Mouse (Mus musculus) brain, embryonic 18.5 days (tissue): Measurements from ENCODE around the gene Nek6.
A peak's percentile ranks its signal among the peaks of the same experiment; 100 is the strongest.

ENCODE experiments used
- DNase-seq: peaks from one replicate; pipeline ENCODE4 v3.0.0-alpha.2; 2012; ENCODE audit warnings: low read depth, low spot score

Nek6 gene

DNA sequence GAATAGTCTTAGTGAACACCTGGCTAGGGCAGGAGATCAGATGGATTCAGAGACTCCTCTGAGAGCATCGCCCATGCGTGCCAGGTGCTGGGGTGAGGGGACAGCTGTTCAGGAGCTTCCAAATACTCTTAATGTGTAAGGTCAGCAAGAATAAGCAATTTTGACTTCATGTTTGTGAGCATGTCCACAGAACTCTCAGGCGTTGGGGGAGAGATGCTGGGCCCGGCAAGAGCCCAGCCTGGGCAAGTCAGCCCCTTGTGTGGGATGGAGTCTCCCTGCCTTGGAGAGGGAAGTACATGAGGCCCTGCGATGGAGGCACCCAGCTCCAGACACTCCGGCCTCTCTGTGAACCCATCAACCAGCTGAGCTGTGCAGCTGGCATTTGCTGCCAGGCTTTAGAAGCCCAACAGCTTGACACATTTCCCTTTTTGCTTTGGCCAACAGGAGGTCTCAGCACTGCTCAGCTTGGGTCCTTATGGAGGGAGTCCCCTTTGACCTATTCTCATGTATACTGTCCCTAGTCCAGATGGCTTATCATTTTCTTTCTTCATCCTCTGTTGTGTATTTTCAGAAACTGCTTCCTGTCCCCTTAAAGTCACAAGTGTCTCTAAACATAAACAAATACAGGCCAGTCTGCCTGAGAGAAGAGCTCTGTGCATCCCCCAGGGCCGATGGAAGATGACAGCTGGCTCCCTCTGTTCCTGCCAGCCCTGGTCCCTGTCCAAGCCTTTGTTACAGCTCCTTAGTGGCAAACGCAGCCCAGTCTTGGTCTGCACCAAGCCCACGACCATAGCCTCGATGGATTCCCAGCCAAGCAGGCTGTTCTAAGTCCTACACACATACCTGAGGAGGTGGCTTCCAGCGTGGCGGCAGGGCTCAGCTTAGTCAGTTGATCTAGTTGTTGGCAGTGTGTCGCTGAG, 67.4 kb downstream of the Nek6 start:
- DNase-seq = no peak

DNA sequence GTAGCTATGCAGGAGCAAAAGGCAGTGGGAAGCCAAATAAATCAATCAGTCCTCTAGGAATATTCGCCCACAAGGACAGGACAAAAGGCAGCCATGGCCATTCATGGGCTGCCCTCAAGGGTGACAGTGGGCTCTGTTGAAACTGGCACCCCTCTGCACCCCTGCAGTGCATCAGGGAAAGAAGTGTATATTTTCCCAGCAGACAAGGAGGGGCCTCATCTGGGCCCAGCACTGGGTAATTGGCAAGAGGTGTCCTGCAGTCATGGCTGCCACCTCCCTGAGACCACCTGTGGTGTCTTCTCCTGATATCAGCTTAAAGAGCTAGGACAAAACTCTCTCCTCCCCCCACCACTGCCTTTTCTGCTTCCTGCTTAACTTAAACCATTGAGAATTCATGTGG, 68.1 kb downstream of the Nek6 start:
- DNase-seq = no peak

DNA sequence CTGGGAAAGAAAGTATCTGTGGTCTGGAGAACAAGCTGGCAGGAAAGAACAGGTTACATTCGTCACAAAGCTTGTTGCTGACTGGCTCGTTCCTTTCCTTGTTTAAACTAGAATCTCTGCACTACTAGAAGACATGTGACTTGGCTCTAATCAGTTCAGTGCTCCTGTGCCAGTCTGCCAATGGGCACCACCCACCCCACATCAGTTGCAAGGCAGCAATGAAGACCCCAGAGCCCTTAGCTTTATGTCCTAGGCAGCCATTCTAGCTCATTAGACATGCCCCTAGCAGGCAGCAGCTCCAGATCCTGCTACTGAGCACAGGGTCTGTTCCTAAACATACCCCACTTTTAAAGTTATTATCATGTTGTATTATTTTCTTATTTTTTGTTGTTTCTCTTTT, 72.5 kb downstream of the Nek6 start:
- no peak for DNase-seq

DNA sequence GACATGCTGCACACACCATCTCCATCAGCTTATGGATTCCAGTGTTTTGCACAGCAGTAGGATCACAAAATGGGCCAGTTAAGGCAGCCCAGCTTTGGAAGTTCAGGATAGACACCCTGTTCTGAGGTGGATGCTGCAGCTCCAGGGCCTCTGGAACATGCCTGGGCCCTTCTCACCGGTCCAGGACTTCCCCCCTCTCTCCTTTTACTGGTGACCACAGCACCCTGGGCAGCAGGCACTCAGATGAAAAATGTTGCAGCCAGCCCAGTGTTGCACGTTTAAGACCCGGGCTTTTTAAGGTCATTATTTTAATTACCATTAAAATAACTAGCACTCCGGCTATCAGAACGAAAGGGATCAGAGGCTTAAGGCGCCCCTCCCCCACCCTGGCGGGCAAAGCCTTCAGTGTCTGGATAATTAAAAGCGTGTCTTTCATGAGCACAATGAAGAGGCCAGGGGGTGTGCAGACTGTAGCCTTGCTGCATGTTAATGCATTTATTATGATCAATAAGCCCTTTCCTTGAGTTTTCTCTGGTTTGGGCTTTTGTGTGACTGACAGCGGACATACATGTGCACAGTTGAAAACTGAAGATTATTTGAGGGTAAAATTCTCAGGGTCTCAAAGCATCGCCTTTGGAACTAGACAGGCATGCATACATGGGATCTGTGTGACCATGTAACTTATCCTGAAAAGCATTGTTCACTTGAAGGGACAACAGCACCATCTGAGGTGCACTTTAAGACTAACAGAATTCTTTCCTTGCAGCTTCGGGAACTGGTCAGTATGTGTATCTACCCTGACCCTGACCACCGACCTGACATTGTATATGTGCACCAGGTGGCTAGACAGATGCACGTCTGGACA, 73.3 kb downstream of the Nek6 start:
- no peak for DNase-seq

DNA sequence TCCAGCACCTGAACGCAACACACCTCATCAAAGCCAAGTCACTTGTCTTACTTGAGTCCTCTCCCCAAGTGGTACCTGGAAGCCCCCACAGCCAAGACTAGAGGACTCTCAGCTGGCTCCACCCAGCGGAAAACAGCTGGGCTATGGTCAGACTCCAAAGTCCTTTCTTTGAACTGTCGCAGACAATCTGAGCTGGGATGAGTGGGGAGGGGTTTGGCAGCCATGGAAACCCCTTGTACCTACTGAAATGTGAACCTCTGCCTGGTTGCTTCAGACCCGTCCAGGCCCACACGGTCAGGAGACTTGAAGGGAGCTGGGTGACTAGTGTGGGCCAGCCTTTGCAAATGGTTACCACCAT, 73.9 kb downstream of the Nek6 start:
- no peak for DNase-seq

DNA sequence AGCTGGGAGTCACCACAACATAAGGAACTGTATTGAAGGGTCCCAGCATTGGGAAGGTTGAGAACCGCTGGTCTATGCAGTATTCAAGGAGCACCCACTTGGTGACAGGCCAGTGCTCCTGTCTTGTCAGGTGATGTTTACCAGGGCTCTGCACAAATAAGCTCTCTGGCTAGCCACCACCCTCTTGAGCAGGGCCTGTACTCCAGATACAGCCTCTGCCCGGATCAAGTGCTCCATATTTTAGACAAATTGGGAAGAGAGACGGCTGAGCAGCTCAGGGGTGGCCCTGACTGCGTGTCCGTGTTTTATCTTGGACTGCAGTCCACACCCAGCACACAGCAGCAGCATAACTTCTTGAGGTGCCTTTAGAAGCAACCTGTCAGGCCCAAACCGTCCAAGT, 75.3 kb downstream of the Nek6 start:
- DNase-seq = no peak

DNA sequence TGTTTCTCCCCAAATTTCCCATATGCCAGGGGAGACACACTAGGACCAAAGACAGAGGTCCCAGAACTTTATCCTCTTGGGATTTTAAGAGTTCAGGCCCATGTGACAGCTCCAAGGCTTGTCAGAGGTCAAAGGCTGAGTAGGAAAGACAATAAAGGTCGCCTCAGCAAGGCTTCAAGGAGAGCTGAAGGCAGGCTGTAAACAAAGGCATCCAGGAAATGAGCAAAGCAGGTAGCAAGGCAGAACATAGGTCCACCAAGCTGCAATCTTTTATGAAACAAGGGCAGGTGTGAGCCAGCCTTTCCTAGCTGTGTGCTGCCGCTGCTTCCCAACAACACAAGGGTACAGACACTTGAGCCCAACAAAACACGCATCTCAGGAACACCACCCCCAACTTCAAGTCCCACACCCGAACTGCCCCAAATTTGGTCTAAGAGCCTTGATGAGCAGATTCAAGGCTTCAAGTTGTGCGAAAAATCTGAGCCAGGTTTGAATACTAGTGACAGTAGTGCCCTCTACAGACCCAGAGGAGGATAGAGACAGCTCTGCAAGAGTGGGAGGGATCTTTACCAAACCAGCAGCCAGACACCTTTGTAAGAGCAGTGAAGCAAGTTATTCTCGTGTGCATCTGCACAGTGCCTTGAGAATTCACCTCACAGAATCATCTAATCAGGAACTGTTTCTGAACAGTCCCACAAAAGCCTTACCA, 80.5 kb downstream of the Nek6 start:
- DNase-seq = peak; percentile 47

DNA sequence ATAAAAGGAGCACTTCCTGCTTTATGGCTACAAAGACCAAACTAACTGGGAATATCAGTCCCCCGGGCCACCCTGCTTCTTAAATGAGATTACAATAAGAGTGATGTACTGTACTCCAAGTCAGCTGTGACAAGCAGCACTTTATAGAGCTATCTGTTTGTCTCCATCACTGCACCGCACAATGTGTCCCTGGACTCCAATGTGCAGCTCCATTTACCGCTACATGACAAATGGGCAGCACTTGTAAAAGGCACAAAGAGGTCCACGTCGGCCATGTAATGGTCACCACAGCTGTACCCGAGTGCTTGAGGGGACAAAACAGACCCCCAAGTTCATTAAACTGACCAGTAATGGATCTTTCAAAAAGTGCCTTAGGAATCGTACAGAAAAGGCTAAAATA, 83.4 kb downstream of the Nek6 start:
- no peak for DNase-seq

DNA sequence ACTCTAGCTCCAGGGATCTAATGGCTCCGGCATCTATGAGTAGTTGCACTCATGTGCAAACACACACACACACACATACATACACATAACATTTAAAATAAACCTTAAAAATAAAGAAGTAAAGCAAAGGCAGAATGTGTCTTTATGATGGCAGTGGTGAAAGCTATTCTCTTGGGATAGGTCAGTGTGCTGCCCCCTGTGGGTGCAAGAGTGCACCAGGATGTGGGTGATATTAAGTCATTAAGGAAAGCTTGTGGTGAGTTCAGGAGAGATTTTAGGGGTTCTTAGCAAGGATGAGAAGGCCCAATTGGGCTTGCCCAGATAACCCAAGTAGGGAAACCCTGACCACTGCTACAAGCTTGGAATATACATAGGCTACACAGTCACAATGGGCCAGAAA, 86.5 kb downstream of the Nek6 start:
- DNase-seq = no peak

DNA sequence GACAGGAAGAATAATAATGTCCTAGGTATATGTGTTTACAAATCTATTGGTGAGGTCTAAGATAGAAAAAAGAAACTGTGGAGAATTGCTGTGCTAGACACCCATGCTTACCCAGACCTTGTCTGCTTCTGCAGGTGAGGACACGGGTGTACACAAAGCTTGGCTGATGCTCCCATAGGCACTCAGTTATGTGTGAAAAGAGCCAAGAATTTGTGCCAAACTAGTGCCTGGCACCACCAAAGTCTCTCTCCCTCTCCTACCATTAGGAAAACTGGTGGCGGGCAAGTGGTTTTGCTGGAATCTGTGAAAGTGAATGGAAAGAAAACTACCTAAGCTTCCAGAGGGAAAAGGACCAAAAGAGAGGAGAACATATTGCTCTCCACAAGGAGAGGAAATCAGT, 87.0 kb downstream of the Nek6 start:
- no peak for DNase-seq

DNA sequence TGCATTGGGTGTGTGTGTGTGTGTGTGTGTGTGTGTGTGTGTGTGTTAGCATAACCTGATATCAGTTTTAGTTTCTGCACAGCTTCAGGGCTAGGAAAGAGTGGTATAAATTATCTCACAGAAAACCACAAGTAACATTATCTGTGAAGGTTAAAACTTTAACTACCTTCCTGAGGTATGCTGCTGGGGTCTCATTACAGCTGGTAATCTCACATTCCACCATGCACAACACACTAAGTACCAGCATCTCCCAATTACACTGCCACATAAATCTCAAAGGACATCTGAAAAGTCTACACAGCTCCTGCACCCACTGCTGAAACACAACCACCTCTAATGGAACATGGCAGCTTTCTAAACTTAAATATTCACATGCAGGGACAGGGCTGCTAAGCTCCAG, 89.4 kb downstream of the Nek6 start:
- no peak for DNase-seq

DNA sequence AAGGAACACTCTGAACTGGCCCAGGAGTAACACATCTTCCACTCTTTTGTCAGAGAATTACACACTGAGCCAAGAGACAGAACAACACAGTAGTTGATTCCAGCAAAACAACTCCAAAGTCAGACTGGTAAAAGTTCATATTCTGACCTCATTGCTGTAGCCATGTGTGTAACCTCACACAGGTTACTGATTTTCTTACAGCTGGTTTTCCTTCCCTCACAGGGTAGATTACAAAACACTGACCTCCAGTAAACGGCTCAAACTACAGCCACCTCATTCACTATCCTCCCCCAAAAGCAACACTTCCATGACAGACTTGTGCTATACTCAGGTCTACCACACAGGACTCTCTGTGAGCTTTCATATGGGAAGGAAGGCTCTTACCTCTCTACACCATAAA, 96.3 kb downstream of the Nek6 start:
- DNase-seq = no peak

DNA sequence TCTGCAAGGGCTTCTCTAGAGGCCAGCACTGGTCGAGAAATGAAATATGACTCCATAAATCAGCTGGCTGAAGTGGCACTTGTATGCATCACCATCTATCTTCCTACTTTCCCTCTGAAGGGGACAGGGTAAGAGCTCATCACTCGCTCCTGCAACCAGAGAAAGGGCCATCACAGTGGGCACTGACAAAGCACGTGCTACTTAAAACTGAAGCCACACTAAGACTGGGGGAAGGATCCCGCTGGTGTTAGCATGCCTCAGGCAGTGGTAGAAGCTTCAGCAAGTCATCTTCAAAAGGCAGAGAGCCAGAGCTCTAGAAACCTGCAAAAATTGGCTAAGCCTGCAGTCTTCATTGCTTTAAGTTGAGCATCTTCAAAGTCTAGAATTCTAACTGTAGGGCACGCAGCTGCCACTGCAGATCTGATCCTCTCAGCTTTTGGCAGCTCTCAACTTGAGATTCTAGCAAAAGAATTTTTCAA, 97.4 kb downstream of the Nek6 start:
- no peak for DNase-seq

DNA sequence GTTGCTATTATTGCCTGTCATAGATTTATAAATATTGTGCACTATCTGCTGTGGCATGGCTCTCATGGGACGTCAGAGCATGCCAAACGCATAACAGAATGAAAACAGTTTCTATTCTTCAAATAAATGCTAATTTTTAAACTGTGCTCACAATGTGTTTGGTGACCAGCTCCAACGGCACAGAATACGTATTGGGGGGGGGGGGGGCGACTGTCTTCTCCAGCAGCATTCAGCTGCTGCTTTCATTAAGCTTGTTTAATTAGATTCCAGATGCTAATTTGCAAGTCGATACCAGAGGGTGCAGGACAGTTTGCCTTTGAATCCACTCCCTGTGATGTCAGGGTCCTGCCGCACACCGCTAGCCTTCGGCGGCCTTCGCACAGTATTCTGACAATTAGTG, 97.9 kb downstream of the Nek6 start:
- DNase-seq = no peak

DNA sequence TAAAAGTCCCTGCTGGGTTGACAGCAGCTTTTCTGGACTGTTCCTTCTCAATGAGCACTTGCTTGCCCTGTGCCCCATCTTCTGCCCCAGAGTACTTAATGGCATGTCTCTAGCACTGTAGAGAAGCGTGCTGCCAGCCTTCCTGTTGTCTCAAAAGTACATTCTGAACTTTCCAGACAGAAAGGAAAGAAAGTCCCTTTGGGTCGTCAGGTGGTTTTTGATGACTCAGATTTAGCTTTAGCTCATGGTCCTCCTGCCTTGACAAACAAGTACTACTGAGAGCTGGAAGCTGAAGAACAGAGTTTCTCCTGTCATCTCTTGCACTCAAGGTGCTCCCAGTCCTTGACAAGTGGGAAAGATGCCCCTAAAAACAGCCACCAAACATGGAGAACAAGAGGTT, 98.7 kb downstream of the Nek6 start:
- no peak for DNase-seq

DNA sequence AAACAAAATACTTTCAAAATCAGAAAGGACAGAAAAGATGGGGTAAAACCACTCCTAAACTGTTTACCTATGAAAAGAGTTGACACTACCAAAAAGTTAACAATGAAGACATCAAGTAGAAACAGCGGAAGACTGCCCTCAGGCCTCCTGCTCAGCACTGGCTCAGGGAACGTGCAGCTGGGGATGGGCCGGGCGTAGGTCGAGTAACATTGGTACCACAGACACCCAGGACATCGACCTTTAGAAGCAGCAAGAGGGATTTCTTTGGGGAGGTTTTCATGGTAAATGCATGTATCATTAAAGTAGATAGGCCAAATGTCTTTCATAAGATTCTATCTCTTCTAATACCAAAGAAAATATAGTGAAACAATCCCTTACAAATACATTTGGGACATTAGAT, 101.2 kb downstream of the Nek6 start:
- no peak for DNase-seq

DNA sequence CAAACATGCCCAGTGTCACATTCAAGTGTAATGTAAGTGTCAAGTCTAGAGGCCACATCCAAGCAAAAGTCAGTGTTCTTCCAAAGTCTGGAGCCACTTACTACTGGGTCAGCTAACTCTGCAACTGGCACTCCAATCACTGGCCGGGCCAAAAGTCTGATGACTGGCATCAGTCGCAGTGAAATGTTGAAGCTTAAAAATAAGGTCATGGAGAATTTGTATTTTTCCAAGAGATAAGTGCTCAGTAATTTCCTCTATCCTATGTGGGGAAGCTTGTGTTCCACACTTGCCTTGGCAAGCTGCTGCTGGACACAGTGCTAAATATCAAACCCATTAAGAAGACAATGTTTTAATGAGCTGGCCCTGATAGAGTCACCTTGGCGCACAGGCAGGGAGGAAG, 102.1 kb downstream of the Nek6 start:
- no peak for DNase-seq

DNA sequence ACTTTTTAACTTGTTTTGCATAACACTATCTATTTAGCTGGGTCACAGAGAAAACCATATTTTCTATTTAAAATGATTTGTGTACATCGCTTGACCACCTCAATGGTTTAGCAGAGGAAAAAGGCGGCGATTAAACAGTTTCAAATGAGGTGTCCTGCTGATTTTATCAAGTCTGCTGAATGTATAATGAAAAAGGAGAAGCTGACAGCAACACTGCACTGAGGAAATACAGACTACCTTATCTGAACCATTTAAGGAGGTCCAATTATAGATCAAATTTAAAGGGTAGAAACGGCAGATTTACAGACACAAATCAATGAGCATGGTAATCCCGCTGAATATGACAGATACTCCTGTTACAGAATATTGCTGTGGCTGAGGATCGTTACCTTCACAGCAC, 103.0 kb downstream of the Nek6 start:
- no peak for DNase-seq

DNA sequence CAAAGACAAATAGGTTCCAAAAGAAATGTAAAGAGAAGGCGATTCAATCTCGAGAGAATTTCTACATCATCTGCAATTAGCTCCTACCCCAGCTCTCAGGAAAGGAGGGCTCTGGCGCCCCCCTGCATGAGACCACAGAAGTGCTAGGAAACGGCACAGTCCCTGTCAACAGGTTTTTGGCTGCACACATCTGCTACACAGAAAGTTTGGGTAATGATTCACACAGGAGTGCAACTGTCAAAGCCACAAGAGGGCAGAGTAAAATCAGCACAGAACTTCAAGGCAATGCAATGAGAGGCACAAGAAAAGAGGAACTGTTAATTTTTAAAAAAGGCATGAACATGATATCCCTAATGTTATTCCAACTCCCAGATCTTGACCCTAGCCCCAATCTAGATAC, 104.6 kb downstream of the Nek6 start:
- DNase-seq = no peak

DNA sequence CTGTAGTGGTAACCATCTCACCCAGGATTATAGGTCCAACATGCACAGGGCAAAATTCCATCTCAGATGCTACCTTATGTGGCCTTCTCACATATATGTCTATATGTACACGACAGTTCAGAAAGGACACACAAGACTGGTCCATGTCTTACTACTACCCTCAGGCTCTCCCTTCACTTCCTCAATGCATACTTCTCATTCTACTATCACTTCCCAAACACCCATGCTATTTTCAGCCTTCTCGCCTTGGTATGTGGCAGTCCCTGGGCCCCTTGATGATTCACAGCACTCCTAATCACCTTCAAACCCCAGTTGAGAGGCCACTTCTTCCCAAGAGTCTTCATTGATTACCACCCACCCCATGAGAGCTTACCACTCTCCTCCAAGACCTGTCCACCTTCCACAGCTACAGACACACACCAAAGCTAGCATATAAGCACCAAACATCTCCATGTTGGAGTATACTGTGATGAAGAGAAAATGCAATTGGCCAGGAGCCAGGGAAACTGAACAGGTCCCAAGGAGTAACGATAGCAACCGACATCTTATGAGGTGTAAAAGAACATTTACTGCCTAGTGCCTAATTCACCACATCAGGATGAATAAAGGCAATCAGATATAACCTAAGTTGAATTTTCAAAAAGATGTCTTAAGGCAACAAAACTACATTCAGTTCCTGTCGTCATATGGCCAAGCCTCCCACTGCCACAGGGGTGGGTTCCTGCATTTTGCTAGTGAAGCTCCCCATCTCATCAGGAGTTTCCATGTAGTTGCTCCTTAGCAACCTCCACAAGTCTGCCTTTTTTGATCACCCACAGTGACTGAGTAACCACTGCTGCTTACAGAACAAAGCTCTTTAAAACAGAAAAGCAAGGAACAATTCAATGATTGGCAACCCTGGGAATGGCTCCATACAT, 105.8 kb downstream of the Nek6 start:
- DNase-seq = no peak

DNA sequence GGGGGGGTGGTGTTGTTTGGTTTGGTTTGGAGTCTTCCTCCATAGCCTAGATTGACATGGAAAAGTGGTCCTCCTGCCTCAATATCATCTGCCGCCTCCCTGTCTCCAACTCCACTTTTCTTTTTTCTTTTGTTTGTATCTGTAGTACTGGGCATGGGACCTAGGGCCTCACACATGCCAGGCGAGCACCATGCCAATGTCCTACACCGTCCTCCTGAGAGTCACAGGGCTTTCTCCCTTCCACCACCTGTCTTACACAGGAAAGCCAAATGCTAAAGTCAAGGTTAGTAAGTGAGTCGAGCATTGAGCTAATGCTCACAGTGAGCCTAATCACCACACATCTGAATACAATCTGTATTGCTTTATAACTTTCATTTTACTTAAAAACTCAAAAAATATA, 108.3 kb downstream of the Nek6 start:
- no peak for DNase-seq
